ENCODE assay signal across 8 mouse cellular contexts in the genomic region with DNA sequence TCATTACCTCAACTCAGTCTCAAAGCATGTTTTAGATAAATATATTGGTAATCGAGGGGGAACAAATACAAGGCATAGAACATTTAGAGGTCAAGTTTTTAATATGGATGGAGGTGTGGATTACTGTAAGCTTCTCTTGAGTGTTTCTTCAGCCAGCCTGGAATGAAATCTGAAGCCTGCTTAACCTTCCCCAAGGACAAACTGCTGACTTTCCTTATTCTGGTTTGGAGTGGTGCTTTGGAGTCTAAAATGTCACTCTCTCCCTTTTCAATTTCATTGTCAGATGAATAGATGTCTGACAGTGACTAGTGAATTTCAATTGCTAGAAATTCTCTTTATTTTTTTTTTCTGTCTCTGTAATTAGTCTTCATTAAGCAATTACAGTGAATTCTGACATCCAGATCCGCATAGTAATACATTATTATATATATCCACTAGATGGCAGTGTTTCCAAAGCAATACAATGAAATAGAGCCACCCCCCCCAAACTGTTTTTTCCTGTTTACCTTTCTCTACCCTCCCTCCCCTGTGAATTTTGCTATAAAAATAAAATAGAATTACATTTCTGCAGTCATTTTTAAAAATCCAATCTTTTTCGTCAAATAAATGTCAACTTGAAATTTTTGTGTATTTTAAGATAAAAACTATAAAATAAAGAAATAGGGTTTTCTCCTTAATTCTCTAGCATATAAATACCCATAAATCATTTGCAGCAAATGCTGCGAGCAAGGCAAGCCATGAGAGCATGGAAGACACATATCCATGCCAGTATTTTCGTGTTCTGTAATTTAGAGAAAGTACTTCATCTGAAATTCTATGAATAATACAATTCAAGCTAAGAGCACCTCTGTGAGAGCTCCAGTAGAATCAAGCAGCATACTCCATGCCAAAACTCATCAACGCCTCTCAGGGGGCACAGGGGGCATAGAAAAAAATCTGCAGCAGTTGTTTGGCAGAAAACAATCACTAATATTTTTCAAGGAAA.
DNase-seq lines count a peak whose midpoint lies in the region; ATAC-seq and TF ChIP-seq lines count a peak whose summit lies in the region.

No protein-coding gene starts in this region.

- no peak overlapping the region for H3K4me2 ChIP-seq in kidney, postnatal 0 days (ENCODE audit: low read length)

- TF ChIP-seq EP300 in MEL (IDR thresholded peaks at IDR 0.05; ENCODE audit: low read depth in 1 of 2, low read length in 2 of 2) = no peak

- no peaks in the 10 kb centered on the region for H3K79me2 ChIP-seq in MEL (ENCODE audit: control insufficient read depth, insufficient read depth, low read length, poor library complexity)

- peak; percentile 63 for DNase-seq in kidney, postnatal 0 days (ENCODE audit: low spot score)
- DNase-seq in kidney, adult 8-10 months = no peak
- DNase-seq in MEL (ENCODE audit: low read depth, low spot score) = peak; percentile 27
- DNase-seq in embryo, embryonic 10.5 days (ENCODE audit: low spot score) = peak; percentile 53
- DNase-seq in ovary, postnatal 36 days (ENCODE audit: low spot score) = no peak
- DNase-seq in natural killer cell, adult 2 months (ENCODE audit: low spot score in 2 of 2) = no peak
- no peak for DNase-seq in frontal cortex, postnatal 10 days (ENCODE audit: low spot score in 2 of 2)

- peak; percentile 85 for TF ChIP-seq RAD21 in MEL (IDR thresholded peaks at IDR 0.05; ENCODE audit: low read depth, low read length)

- no peak overlapping the region for H3K4me3 ChIP-seq in kidney, postnatal 0 days (replicated peaks; ENCODE audit: low read depth, low read length)
- no peak overlapping the region for H3K4me3 ChIP-seq in MEL (ENCODE audit: control insufficient read depth in 1 of 2, insufficient read depth in 1 of 2, low read depth in 2 of 2, low read length in 2 of 2)

- no peaks in the 10 kb centered on the region for H3K36me3 ChIP-seq in kidney, postnatal 0 days (ENCODE audit: insufficient read depth, low read length)
- H3K36me3 ChIP-seq in MEL (ENCODE audit: control insufficient read depth in 1 of 2, insufficient read depth in 2 of 2, low read length in 2 of 2) = no peaks in the 10 kb centered on the region

- no peaks in the 10 kb centered on the region for H3K4me1 ChIP-seq in kidney, postnatal 0 days (replicated peaks; ENCODE audit: insufficient read depth, low read length)
- no peaks in the 10 kb centered on the region for H3K4me1 ChIP-seq in MEL (ENCODE audit: control insufficient read depth in 1 of 2, insufficient read depth in 2 of 2, low read length in 2 of 2)

- peak; percentile 67 for TF ChIP-seq CTCF in kidney, postnatal 0 days (IDR thresholded peaks at IDR 0.05; ENCODE audit: low read depth)
- peak in 2 of 3 experiments; percentile 22 to 58; a peak in 3 of 6 replicates for TF ChIP-seq CTCF in MEL (IDR thresholded peaks at IDR 0.05 in 2 of 3, conservative IDR thresholded peaks at IDR 0.05 in 1 of 3; ENCODE audit: control insufficient read depth in 1 of 3, insufficient read depth in 1 of 3, low read depth in 2 of 3, low read length in 3 of 3, poor library complexity in 1 of 3, severe bottlenecking in 1 of 3)

- no peak overlapping the region for H3K9ac ChIP-seq in kidney, postnatal 0 days (ENCODE audit: low read depth, low read length)
- H3K9ac ChIP-seq in MEL (ENCODE audit: control insufficient read depth, low read depth, low read length, poor library complexity, severe bottlenecking) = no peak overlapping the region

- 36% methylated on average over 6 of the region's 6 CpGs for WGBS in kidney, postnatal 0 days

- no peak for TF ChIP-seq POLR2A in MEL (IDR thresholded peaks at IDR 0.05; ENCODE audit: control insufficient read depth in 1 of 2, insufficient read depth in 1 of 2, low read depth in 1 of 2, low read length in 2 of 2, poor library complexity in 1 of 2)

- no peaks in the 10 kb centered on the region for H3K27me3 ChIP-seq in kidney, postnatal 0 days (ENCODE audit: insufficient read depth, low read length)
- no peaks in the 10 kb centered on the region for H3K27me3 ChIP-seq in MEL (ENCODE audit: control insufficient read depth in 1 of 2, insufficient read depth in 2 of 2, low read length in 2 of 2)

- no peak for ATAC-seq in kidney, postnatal 0 days (replicated peaks; ENCODE audit: low FRiP score, low read depth)
- ATAC-seq in megakaryocyte progenitor cell, adult 5-6 weeks (replicated peaks; ENCODE audit: poor library complexity) = peak; percentile 87

- H3K27ac ChIP-seq in kidney, postnatal 0 days = no peak overlapping the region
- no peak overlapping the region for H3K27ac ChIP-seq in MEL (ENCODE audit: control insufficient read depth, low read depth, low read length)

- H3K9me3 ChIP-seq in kidney, postnatal 0 days (replicated peaks; ENCODE audit: low read length) = no peaks in the 10 kb centered on the region
- no peaks in the 10 kb centered on the region for H3K9me3 ChIP-seq in MEL (replicated peaks; ENCODE audit: insufficient read depth, low read length)

TF ChIP-seq in MEL, 35 proteins besides CTCF, POLR2A, EP300 and RAD21:
- TF ChIP-seq SMC3 (IDR thresholded peaks at IDR 0.05; ENCODE audit: low read depth, low read length) (peak; percentile 51), ZKSCAN1 (IDR thresholded peaks at IDR 0.05; ENCODE audit: low read depth, low read length) (no peak), ZC3H11A (IDR thresholded peaks at IDR 0.05; ENCODE audit: low read depth, low read length) (peak; percentile 49)
TF ChIP-seq in MEL: peak in this region for 2.

Comparison
In these comparisons a context has a peak if more than half of its experiments do, and no peak if none do; other contexts are left out.
1. DNase-seq: peak in kidney, postnatal 0 days (single experiment), MEL (single experiment) and embryo, embryonic 10.5 days (single experiment); none in kidney, adult 8-10 months (0 of 2), ovary, postnatal 36 days (single experiment), natural killer cell, adult 2 months (0 of 2) and frontal cortex, postnatal 10 days (0 of 2).